Mouse (Mus musculus): ENCODE measurements around the gene Gamt. TPM values are rescaled to one million over a fixed set of nuclear protein-coding genes. Genes with fewer than 3 reads are reported as not detected.

The Gamt gene
- 35.1 and 37.7 TPM in 2 replicates for polyA plus RNA-seq (2014; fragmentation: Nextera tagmentation; extraction: Ambion mirVana)

DNA sequence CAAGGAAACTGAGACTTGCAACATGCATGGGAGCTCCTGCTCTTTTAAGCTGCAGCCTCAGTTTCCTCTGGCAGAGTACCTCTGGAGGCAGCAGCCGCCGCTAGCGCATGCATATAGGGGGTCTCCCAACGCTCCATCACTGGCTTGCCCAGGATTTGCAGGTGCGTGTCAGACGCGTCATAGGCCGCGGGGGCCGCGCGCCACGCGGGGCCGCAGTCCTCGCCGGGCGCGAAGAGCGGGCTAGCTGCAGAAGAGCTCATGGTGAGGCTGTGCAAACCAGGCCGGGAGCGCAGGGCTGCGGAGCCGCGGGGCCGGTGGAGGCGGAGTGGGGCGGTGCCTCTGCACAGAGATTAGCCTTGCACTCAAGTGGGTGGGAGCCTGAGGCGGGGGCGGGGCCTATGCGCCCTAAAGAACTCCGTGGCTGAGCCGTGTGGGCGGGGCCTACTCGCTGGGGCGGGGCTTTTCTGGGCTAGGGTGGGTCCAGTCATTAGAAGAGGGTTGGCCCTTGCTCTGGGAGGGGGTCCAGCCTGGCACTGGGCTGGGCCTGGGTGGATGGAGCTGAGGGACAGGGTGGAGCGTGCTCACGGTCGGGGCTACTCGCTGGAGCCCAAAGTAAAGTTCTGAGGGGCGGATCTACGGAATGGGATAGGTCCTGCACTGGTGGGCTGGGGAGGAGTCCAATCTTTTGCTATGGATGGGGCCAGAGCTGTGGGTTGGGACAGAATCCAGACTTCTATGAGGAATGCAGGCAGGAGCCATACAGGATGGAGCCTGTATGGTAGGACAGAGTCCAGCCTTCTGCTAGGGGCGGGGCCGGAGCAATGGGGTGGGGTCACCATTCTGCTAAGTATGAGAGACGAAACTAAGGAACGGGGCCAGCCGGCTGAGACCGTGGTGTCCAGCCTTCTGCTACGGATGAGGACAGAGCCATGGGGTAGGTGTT is at the start of gene Gamt, which contains the start of gene Dazap1:
Gene Gamt, minus strand, starts transcription at position 371 of the 943 bp plus-strand sequence.
Gene Dazap1, plus strand, starts transcription at position 845 of the 943 bp plus-strand sequence.
- H3K4me2 ChIP-seq (ENCODE audit: low read depth): peak within 1 kb of the TSS; percentile 65
- under 1% methylated on average over 49 of the region's 49 CpGs for WGBS
- peak within 1 kb of the TSS; percentile 90 for H3K27ac ChIP-seq (ENCODE audit: low read depth, low read length)
- no peaks in the 10 kb centered on the region for H3K27me3 ChIP-seq (ENCODE audit: control insufficient read depth, insufficient read depth, low read length)
- H3K36me3 ChIP-seq (ENCODE audit: control insufficient read depth, insufficient read depth, low read length): peaks cover 3% of the 10 kb centered on the region
- H3K4me3 ChIP-seq (ENCODE audit: low read depth, low read length): peak within 1 kb of the TSS; percentile 43
- peaks cover 19% of the 10 kb centered on the region for H3K4me1 ChIP-seq (ENCODE audit: control insufficient read depth, insufficient read depth, low read length)
- DNase-seq (ENCODE audit: low spot score) (peak; percentile 97), ATAC-seq (ENCODE audit: insufficient read depth, low FRiP score, low TSS enrichment) (peak; percentile 84)
- no peaks in the 10 kb centered on the region for H3K9me3 ChIP-seq (ENCODE audit: control insufficient read depth, low read length)
- peak within 1 kb of the TSS; percentile 48 for H3K9ac ChIP-seq (ENCODE audit: low read length)

DNA sequence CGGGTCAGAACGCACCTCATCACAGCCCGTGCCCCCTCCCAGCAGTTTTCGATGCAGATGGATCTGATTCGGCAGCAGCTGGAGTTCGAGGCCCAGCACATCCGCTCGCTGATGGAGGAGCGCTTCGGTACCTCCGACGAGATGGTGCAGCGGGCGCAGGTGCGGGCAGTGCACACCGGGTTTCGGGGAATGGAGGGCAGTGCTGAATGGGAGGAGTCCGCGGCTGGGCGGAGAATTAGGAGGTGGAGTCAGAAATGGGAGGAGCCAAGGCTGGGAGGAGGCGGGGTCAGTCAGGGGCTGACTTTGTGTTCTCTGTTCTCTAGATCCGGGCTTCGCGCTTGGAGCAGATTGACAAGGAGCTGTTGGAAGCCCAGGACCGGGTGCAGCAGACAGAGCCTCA is 44.0 kb upstream of the Gamt start:
- Histone ChIP-seq H3K4me3 (ENCODE audit: low read depth, low read length) (peak overlapping the region; percentile 8; the same call in 1 of the 2 replicates), H3K4me2 (ENCODE audit: low read depth) (peak overlapping the region; percentile 26; the same call in 1 of the 2 replicates), H3K9me3 (ENCODE audit: control insufficient read depth, low read length) (no peaks in the 10 kb centered on the region), H3K9ac (ENCODE audit: low read length) (no peak overlapping the region), H3K27ac (ENCODE audit: low read depth, low read length) (no peak overlapping the region), H3K36me3 (ENCODE audit: control insufficient read depth, insufficient read depth, low read length) (peaks cover 26% of the 10 kb centered on the region), H3K27me3 (ENCODE audit: control insufficient read depth, insufficient read depth, low read length) (peaks cover 9% of the 10 kb centered on the region), H3K4me1 (ENCODE audit: control insufficient read depth, insufficient read depth, low read length) (peaks cover 8% of the 10 kb centered on the region)
- ATAC-seq (ENCODE audit: insufficient read depth, low FRiP score, low TSS enrichment) (no peak), DNase-seq (ENCODE audit: low spot score) (no peak)
- WGBS: 10% methylated on average over 25 of the region's 25 CpGs

DNA sequence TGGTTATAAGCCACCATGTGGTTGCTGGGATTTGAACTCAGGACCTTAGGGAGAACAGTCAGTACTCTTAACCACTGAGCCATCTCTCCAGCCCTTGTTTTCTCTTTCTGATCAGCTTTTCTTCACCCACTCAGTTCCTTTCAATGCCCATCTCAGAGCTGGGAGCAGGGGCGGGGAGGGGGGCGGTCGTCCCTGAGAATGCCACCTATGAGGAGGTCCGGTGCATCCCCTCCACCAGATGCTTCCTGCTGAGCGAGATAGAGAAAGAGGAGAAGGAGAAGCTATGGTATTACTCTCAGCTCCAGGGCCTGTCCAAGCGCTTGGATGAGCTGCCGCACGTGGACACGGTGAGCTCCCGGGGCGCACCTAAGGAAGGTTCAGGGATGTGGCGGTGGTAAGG is 43.6 kb upstream of the Gamt start:
- peaks cover 12% of the 10 kb centered on the region for H3K4me1 ChIP-seq (ENCODE audit: control insufficient read depth, insufficient read depth, low read length)

DNA sequence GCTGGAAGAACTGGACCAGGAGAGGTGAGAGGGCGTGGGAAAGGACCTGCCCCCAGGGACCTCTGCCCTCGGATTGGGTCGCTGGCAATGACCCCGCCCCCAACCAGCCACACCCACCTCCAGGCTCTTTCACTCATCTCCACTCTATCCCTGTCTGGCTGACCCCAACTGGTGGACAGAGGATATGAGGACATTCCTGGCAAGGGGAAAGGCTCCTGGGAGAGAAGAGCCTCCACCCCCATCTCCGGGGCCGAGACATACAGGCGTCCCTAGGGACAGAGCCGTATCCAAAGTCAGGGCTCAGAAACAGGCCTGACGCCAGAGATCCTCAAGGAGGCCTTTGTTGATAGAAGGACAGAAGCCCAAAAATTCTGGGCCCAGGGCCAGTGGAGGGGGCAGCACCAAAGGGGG is 41.7 kb upstream of the Gamt start:
- H3K4me3 ChIP-seq (ENCODE audit: low read depth, low read length): peak overlapping the region; percentile 61
- H3K27me3 ChIP-seq (ENCODE audit: control insufficient read depth, insufficient read depth, low read length): peaks cover 20% of the 10 kb centered on the region
- 12% methylated on average over 9 of the region's 9 CpGs for WGBS
- peak; percentile 16 for DNase-seq (ENCODE audit: low spot score)
- peak overlapping the region; percentile 94 for H3K9ac ChIP-seq (ENCODE audit: low read length)
- H3K36me3 ChIP-seq (ENCODE audit: control insufficient read depth, insufficient read depth, low read length): peaks cover 15% of the 10 kb centered on the region
- H3K9me3 ChIP-seq (ENCODE audit: control insufficient read depth, low read length): no peaks in the 10 kb centered on the region
- ATAC-seq (ENCODE audit: insufficient read depth, low FRiP score, low TSS enrichment): no peak
- H3K27ac ChIP-seq (ENCODE audit: low read depth, low read length): no peak overlapping the region
- H3K4me2 ChIP-seq (ENCODE audit: low read depth): peak overlapping the region; percentile 73
- H3K4me1 ChIP-seq (ENCODE audit: control insufficient read depth, insufficient read depth, low read length): peaks cover 16% of the 10 kb centered on the region

More for the DNA sequence above, 43.6 kb upstream of the Gamt start:
- H3K9me3 ChIP-seq (ENCODE audit: control insufficient read depth, low read length): no peaks in the 10 kb centered on the region
- peaks cover 26% of the 10 kb centered on the region for H3K36me3 ChIP-seq (ENCODE audit: control insufficient read depth, insufficient read depth, low read length)
- no peak for DNase-seq (ENCODE audit: low spot score)
- H3K27me3 ChIP-seq (ENCODE audit: control insufficient read depth, insufficient read depth, low read length): peaks cover 12% of the 10 kb centered on the region
- no peak for ATAC-seq (ENCODE audit: insufficient read depth, low FRiP score, low TSS enrichment)
- no peak overlapping the region for H3K9ac ChIP-seq (ENCODE audit: low read length)
- no peak overlapping the region for H3K27ac ChIP-seq (ENCODE audit: low read depth, low read length)
- peak overlapping the region; percentile 26; the same call in 1 of the 2 replicates for H3K4me2 ChIP-seq (ENCODE audit: low read depth)
- H3K4me3 ChIP-seq (ENCODE audit: low read depth, low read length): peak overlapping the region; percentile 8; the same call in 1 of the 2 replicates
- 18% methylated on average over 12 of the region's 12 CpGs for WGBS

DNA sequence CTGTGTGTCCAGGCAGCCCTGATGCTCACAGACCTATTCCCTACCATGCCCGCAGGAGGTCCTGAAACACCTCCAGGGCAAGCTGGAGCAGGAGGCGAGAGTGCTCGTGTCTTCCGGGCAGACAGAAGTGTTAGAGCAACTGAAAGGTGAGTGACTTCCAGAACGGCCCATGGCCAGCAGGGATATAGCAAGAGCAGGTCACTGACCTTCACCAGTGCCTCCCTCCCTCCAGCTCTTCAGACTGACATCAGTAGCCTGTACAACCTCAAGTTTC is 41.2 kb upstream of the Gamt start:
- ATAC-seq (ENCODE audit: insufficient read depth, low FRiP score, low TSS enrichment) (no peak), DNase-seq (ENCODE audit: low spot score) (no peak)
- Histone ChIP-seq H3K36me3 (ENCODE audit: control insufficient read depth, insufficient read depth, low read length) (peaks cover 12% of the 10 kb centered on the region), H3K4me3 (ENCODE audit: low read depth, low read length) (peak overlapping the region; percentile 61), H3K9ac (ENCODE audit: low read length) (peak overlapping the region; percentile 94), H3K4me1 (ENCODE audit: control insufficient read depth, insufficient read depth, low read length) (peaks cover 17% of the 10 kb centered on the region), H3K27me3 (ENCODE audit: control insufficient read depth, insufficient read depth, low read length) (peaks cover 20% of the 10 kb centered on the region), H3K9me3 (ENCODE audit: control insufficient read depth, low read length) (no peaks in the 10 kb centered on the region), H3K27ac (ENCODE audit: low read depth, low read length) (no peak overlapping the region), H3K4me2 (ENCODE audit: low read depth) (peak overlapping the region; percentile 73)
- 69% methylated on average over 5 of the region's 5 CpGs for WGBS

DNA sequence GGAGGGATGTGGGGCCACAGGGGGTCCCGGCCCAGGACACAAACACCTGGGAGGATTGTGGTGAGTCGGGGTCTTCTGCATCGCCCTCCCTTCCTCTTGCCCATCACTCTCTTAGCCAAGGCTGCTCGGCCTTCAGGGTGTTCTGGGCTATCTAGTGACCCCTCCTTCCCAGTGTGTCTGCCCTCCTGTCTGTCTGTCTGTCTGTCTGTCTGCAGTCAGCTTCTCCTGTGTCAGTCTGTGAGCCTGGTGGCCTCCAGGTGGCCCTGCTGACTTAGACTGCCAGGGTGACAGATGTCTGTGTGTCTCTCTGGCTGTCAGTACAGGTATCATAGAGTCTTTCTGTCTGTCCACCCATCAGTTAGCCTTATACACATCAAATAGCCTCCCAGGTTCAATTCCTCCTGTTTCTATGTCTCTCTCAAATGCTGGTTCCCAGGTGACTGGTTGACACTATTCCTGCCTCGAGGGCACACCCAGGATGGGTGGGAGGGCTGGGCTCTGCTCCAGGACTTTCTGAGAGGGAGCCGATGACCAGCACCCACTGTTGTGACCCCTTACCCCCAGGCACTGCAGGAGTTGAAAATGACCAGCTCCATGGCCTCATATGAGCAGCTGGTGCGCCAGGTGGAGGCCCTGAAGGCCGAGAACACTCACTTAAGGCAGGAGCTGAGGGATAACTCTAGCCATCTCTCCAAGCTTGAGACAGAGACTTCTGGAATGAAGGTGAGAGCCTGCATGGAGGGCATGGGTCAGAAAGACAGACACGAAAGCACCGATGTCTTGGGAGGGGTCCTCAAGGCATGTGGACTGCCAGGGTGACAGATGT is 40.7 kb upstream of the Gamt start:
- no peaks in the 10 kb centered on the region for H3K9me3 ChIP-seq (ENCODE audit: control insufficient read depth, low read length)
- peaks cover 20% of the 10 kb centered on the region for H3K27me3 ChIP-seq (ENCODE audit: control insufficient read depth, insufficient read depth, low read length)
- ATAC-seq (ENCODE audit: insufficient read depth, low FRiP score, low TSS enrichment) (no peak), DNase-seq (ENCODE audit: low spot score) (no peak)
- peak overlapping the region; percentile 94 for H3K9ac ChIP-seq (ENCODE audit: low read length)
- H3K4me1 ChIP-seq (ENCODE audit: control insufficient read depth, insufficient read depth, low read length): peaks cover 22% of the 10 kb centered on the region
- H3K27ac ChIP-seq (ENCODE audit: low read depth, low read length): peak overlapping the region; percentile 92
- 77% methylated on average over 10 of the region's 10 CpGs for WGBS
- peak overlapping the region; percentile 61 for H3K4me3 ChIP-seq (ENCODE audit: low read depth, low read length)
- H3K4me2 ChIP-seq (ENCODE audit: low read depth): peak overlapping the region; percentile 73
- peaks cover 12% of the 10 kb centered on the region for H3K36me3 ChIP-seq (ENCODE audit: control insufficient read depth, insufficient read depth, low read length)

DNA sequence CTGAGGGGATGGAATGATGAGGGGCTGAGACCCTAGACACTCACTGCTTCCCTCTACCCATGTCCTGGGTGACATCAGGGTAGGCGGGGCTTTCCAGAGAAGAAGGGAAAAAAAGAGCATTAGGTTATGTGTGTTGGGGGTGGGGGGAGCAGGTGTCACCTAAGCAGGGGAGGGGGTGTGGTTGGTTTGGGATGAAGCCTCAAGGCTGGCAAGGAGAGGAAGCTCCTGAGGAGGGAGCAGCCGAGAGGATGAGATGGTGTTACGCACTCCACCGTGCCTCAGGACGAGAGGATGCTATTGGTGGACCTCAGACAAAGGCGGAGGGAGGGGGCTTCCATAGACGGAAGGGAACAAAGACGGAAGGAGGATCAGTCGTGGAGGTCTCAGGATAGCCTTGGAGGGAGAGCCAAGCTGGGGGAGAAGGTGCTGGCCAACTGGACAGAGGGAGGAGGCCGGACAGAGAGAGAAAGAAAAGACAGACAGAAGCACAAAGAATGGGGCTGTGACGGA is 39.9 kb upstream of the Gamt start:
- Histone ChIP-seq H3K9me3 (ENCODE audit: control insufficient read depth, low read length) (no peaks in the 10 kb centered on the region), H3K27ac (ENCODE audit: low read depth, low read length) (peak overlapping the region; percentile 92), H3K4me2 (ENCODE audit: low read depth) (peak overlapping the region; percentile 73), H3K9ac (ENCODE audit: low read length) (peak overlapping the region; percentile 94), H3K36me3 (ENCODE audit: control insufficient read depth, insufficient read depth, low read length) (peaks cover 6% of the 10 kb centered on the region), H3K4me1 (ENCODE audit: control insufficient read depth, insufficient read depth, low read length) (peaks cover 23% of the 10 kb centered on the region), H3K4me3 (ENCODE audit: low read depth, low read length) (peak overlapping the region; percentile 61), H3K27me3 (ENCODE audit: control insufficient read depth, insufficient read depth, low read length) (peaks cover 19% of the 10 kb centered on the region)
- WGBS: 12% methylated on average over 11 of the region's 11 CpGs
- DNase-seq (ENCODE audit: low spot score): peak; percentile 78
- peak; percentile 56 for ATAC-seq (ENCODE audit: insufficient read depth, low FRiP score, low TSS enrichment)

DNA sequence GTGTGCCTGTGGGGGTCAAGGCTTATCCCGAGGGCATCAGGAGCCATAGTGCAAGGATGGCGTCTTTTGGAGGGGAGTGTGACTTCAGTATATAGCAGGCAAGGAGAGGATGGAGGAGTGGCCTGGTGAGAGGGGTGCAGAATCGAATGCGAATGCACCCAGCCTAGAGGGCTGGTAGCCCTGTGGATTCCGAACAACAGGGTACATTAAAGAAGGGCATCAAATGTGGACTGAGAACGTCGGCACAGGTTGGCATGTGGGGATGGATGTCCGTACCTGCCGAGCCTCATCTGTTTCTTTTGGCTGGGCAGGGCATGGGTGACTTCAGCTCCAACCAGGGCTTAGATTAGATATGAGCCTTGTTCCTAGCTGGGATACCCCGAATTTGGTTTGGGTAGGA is 39.0 kb upstream of the Gamt start:
- H3K9me3 ChIP-seq (ENCODE audit: control insufficient read depth, low read length): no peaks in the 10 kb centered on the region
- H3K4me1 ChIP-seq (ENCODE audit: control insufficient read depth, insufficient read depth, low read length): peaks cover 26% of the 10 kb centered on the region
- DNase-seq (ENCODE audit: low spot score) (peak; percentile 25), ATAC-seq (ENCODE audit: insufficient read depth, low FRiP score, low TSS enrichment) (no peak)
- H3K36me3 ChIP-seq (ENCODE audit: control insufficient read depth, insufficient read depth, low read length): peaks cover 3% of the 10 kb centered on the region
- peak overlapping the region; percentile 92 for H3K27ac ChIP-seq (ENCODE audit: low read depth, low read length)
- peak overlapping the region; percentile 61 for H3K4me3 ChIP-seq (ENCODE audit: low read depth, low read length)
- H3K9ac ChIP-seq (ENCODE audit: low read length): peak overlapping the region; percentile 94
- peaks cover 15% of the 10 kb centered on the region for H3K27me3 ChIP-seq (ENCODE audit: control insufficient read depth, insufficient read depth, low read length)
- WGBS: 58% methylated on average over 10 of the region's 10 CpGs
- H3K4me2 ChIP-seq (ENCODE audit: low read depth): peak overlapping the region; percentile 73

Measured in neural tube, embryonic 11.5 days (tissue).